Mouse (Mus musculus) testis, adult 2 months (tissue): ENCODE measurements around the gene A030003K21Rik. TPM values are rescaled to one million over a fixed set of nuclear protein-coding genes. Genes with fewer than 3 reads are reported as not detected.
"Not testable (repeated sequence)": the region's sequence is repeated elsewhere in the genome, so short reads cannot be mapped to it uniquely, and the experiment has no call there.

Experiments
- H3K27ac ChIP-seq: fragments of 200-500 bp; 2 replicates; pipeline ENCODE4 v1.5.1; 2012; ENCODE audit warnings: low read depth, low read length; ENCODE audit not compliant: control insufficient read depth, insufficient read depth
- H3K27me3 ChIP-seq: fragments of 200-500 bp; 2 replicates; pipeline ENCODE4 v1.6.1; 2012; ENCODE audit warnings: mild to moderate bottlenecking, low read length, moderate library complexity; ENCODE audit not compliant: control insufficient read depth, insufficient read depth
- H3K36me3 ChIP-seq: fragments of 200-500 bp; 2 replicates; pipeline ENCODE4 v1.6.1; 2012; ENCODE audit warnings: mild to moderate bottlenecking, low read length; ENCODE audit not compliant: control insufficient read depth, insufficient read depth
- H3K4me1 ChIP-seq: fragments of 200-500 bp; 2 replicates; pipeline ENCODE4 v1.6.1; 2012; ENCODE audit warnings: low read length; ENCODE audit not compliant: control insufficient read depth, insufficient read depth
- H3K4me3 ChIP-seq: fragments of 200-500 bp; 2 replicates; pipeline ENCODE4 v1.5.1; 2012; ENCODE audit warnings: low read depth, mild to moderate bottlenecking, low read length, moderate library complexity, mixed read lengths; ENCODE audit not compliant: control insufficient read depth
- CTCF ChIP-seq: fragments of 200-500 bp; IDR thresholded peaks from 2 replicates; pipeline ENCODE4 v1.5.1; 2012; ENCODE audit warnings: low read depth, mild to moderate bottlenecking, inconsistent platforms, low read length, moderate library complexity; ENCODE audit not compliant: control insufficient read depth, insufficient read depth, insufficient replicate concordance
- POLR2A ChIP-seq: fragments of 200-500 bp; IDR thresholded peaks from 2 replicates; pipeline ENCODE4 v1.6.1; 2012; ENCODE audit warnings: low read depth, mild to moderate bottlenecking, inconsistent platforms, low read length, moderate library complexity; ENCODE audit not compliant: control insufficient read depth
- polyA plus RNA-seq: library from polyadenylated mRNA; depleted of rRNA; stranded (reverse); fragments of >200 nt; gene quantifications from 2 replicates; pipeline ENCODE4 v1.2.3, GENCODE M21; 2012

Gene A030003K21Rik
- polyA plus RNA-seq, 1 experiment = not detected

DNA sequence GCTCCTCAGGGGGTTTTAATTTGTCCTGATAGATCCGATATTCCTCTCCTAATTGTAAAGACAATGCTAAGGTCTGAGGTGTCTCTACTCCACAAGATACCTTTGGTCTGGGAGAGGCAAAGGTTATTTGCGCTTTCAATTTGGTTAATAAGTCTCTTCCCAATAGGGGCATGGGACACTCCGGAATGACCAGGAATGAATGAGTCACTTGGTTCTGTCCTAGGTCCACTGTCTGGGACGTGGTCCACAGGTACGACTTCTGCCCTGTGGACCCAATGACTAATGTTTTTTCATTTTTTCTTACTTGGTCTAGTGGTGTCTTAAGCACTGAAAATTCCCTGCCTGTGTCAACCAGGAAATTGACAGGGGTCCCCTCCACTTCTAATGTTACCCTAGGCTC, 4.5 kb downstream of the A030003K21Rik start:
- no peaks in the 10 kb centered on the region for H3K4me1 ChIP-seq
- H3K36me3 ChIP-seq = no peaks in the 10 kb centered on the region
- H3K27ac ChIP-seq = no peak overlapping the region
- no peak overlapping the region for H3K4me3 ChIP-seq
- TF ChIP-seq CTCF (no peak), POLR2A (no peak)
- no peaks in the 10 kb centered on the region for H3K27me3 ChIP-seq

DNA sequence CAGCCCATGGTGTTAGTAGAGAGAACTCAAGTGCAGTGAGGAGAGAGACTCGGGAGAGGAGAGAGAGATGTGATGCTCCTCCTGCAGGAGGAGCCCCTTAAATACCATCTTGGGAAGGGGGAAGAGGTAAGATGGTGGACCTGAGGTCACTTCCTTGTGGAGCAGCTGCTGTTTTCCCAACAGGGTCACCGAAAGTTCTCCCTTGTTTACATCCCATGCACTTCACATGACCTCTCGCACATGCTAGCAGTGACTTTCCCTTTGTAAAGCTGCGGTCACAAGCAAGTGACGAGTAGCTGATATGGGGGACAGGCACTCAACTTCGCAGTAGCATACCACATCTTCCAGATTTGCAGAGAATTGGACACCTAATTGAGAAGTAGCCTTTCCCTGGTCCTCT, 11.9 kb downstream of the A030003K21Rik start, which contains the start of gene Gm6217:
Gene Gm6217 (minus strand): TSS at position 74 of the 400 bp plus-strand sequence.
- H3K27ac ChIP-seq, H3K4me1 ChIP-seq, H3K36me3 ChIP-seq, H3K4me3 ChIP-seq, H3K27me3 ChIP-seq: not testable (repeated sequence)

DNA sequence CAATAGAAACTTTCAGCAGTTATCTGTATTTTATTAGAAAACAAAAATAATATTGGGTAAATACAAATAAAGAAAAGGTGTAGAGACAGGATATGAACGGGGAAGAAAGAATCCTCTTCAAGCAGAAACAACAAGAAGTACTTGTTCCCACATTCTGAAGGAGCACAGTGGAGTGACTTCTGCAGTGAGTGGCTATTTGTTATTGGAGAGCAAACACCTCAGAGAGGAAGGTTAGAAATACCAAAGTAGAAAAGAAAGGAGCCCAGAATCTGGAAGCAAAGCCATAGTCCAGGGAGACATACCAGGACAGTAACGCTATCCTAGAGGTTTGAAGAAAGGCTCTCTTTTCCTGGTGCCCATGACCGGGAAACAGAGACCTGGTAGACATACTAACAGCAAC, 12.6 kb downstream of the A030003K21Rik start:
- H3K4me3 ChIP-seq, H3K36me3 ChIP-seq, H3K27me3 ChIP-seq, H3K27ac ChIP-seq, H3K4me1 ChIP-seq: not testable (repeated sequence)

DNA sequence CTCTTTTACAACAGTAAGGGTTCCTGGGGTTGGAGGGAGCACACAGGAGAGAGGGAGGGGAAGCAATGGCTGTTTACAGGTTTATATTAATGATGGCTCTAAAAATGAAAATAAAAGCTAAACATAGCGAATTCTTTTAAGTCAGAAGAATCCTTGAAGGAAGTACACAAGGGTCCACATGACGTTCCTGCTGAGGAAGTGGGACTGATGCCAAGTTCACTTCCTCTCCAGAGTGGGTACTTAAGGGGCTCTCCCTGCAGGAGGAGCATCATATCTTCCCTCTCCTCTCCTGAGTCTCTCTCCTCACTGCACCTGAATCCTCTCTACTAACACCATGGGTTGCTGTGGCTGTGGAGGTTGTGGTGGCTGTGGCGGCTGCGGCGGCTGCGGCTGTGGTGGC, 18.5 kb downstream of the A030003K21Rik start, which contains the start of gene A030014E15Rik:
Gene A030014E15Rik (plus strand): TSS at position 268 of the 400 bp plus-strand sequence.
- no peaks in the 10 kb centered on the region for H3K36me3 ChIP-seq
- no peak within 1 kb of the TSS for H3K27ac ChIP-seq
- H3K27me3 ChIP-seq = no peaks in the 10 kb centered on the region
- H3K4me3 ChIP-seq = no peak within 1 kb of the TSS
- no peaks in the 10 kb centered on the region for H3K4me1 ChIP-seq
- TF ChIP-seq POLR2A = no peak
- TF ChIP-seq CTCF = no peak

DNA sequence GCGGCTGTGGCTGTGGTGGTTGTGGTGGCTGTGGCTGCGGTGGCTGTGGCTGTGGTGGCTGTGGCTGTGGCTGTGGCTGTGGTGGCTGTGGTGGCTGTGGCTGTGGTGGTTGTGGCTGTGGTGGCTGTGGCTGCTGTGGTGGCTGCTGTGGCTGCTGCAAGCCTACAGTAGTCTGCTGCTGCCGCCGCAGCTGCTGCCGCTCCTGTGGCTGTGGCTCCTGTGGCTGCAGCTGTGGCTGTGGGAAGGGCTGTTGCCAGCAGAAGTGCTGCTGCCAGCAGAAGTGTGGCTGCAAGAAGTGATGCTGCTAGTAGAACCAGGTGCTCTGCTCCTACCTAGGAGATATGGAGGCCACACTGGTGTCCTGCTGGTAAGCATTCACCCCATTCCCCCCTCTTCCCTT, 29.8 kb downstream of the A030003K21Rik start:
- not testable (repeated sequence) for H3K36me3 ChIP-seq

DNA sequence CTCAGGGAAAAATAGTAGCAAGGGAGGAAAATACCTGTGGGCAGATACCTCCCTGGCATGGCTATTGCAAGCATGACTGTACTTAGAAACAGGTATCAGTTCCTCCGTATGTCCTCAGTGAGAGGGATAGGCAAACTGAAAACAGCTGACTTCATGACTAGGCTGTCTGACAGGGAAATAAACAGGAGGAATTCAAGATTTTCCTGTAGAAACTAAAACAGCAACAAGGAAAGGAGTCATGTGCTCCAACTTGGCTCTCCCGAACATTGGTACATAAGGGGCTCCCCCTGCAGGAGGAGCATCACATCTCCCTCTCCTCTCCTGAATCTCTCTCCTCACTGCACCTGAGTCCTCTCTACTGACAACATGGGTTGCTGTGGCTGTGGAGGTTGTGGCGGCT, 30.2 kb downstream of the A030003K21Rik start, which contains the start of gene A030005L19Rik:
Gene A030005L19Rik (plus strand): TSS at position 301 of the 400 bp plus-strand sequence.
- TF ChIP-seq CTCF (no peak), POLR2A (no peak)
- no peaks in the 10 kb centered on the region for H3K4me1 ChIP-seq

More for the DNA sequence above, 29.8 kb downstream of the A030003K21Rik start:
- H3K27me3 ChIP-seq, H3K27ac ChIP-seq, H3K4me1 ChIP-seq, H3K4me3 ChIP-seq: not testable (repeated sequence)

DNA sequence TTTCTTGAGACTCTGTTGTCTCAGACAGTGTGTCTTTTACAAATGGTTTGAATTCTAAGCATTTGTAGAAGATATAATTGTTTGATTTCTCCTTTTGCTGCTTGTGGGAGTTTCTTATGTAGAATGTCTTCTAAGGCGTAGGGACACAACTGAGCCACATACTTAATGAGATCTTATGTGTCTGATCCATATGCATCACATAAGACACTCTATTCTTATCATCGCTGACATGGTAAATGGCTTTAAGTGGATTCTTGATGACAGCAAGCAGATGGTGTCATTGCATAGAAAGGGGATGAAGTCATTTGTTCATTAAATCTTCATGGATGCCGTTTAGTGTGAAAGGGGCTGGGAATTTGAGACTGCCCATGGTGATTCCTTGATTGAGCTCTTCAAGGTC, 37.3 kb downstream of the A030003K21Rik start:
- Histone ChIP-seq H3K4me3 (no peak overlapping the region), H3K36me3 (no peaks in the 10 kb centered on the region; the same call in 1 of the 2 replicates), H3K27me3 (no peaks in the 10 kb centered on the region), H3K27ac (no peak overlapping the region), H3K4me1 (no peaks in the 10 kb centered on the region)
- no peak for TF ChIP-seq CTCF
- no peak for TF ChIP-seq POLR2A

More for the DNA sequence above, 30.2 kb downstream of the A030003K21Rik start, which contains the start of gene A030005L19Rik:
- no peak within 1 kb of the TSS for H3K4me3 ChIP-seq
- no peak within 1 kb of the TSS for H3K27ac ChIP-seq
- H3K36me3 ChIP-seq = no peaks in the 10 kb centered on the region
- H3K27me3 ChIP-seq = no peaks in the 10 kb centered on the region

DNA sequence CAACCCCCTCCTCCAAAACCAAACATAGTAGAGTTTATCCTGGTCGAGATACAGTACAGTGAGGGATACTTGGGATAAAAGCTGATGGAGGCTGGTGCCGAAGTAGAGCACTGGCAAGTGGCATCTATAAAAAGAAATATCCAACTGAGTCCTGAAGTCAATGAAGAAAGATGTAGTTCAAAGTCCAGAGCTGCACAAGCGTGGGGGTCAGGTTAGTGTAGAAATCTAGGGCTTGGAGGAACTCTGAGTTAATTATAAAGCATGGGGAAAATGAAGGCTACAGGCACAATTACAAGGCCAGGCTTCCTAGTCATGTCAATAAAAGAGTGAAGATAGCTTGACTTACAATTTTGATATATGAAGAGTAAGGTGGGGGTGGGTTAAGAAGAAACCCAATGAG, 42.0 kb downstream of the A030003K21Rik start:
- Histone ChIP-seq H3K4me1 (no peaks in the 10 kb centered on the region), H3K36me3 (no peaks in the 10 kb centered on the region; the same call in 1 of the 2 replicates), H3K27me3 (no peaks in the 10 kb centered on the region), H3K27ac (no peak overlapping the region), H3K4me3 (no peak overlapping the region)
- TF ChIP-seq CTCF = no peak
- TF ChIP-seq POLR2A = no peak
